Mouse (Mus musculus): ENCODE data around the gene Tigd2.
A peak's percentile ranks its signal among the peaks of the same experiment; 100 is the strongest.
"Not testable (repeated sequence)": the region's sequence is repeated elsewhere in the genome, so short reads cannot be mapped to it uniquely, and the experiment has no call there.

The Tigd2 gene

DNA sequence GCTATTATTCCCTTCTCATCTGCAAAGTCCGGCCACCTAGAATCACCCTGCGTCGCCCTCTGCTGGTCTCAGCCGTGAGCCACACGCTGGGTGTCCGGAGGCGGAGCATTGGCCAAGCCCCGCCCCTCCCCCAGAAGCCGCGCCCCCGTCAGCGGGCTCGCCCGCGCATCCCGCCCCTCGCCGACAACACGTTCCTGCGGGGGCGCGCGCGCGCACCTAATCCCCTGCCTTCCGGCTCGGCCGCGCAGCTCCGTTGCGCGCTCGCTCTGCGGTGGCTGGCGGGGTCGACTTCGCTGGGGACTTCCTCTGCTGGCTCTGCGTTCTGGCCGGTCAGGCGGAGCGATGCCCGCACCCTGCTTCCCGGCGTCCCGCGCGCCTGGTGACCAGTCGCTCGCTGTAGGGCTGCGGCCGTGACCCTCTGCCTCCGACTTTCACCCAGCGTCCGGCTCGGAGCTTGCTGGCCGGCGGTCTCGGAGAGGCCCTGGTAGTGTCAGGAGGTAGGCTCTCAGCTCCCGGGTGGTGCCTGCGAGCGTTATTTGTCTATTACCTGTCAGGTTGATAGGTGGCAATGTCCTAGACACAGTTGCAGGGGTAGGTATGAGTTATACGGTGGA, at the start of gene Tigd2:
Gene Tigd2, plus strand, starts transcription at position 186 of the 614 bp plus-strand sequence.
- DNase-seq (ENCODE audit: low spot score in 2 of 2): peak; percentile 87 to 97

DNA sequence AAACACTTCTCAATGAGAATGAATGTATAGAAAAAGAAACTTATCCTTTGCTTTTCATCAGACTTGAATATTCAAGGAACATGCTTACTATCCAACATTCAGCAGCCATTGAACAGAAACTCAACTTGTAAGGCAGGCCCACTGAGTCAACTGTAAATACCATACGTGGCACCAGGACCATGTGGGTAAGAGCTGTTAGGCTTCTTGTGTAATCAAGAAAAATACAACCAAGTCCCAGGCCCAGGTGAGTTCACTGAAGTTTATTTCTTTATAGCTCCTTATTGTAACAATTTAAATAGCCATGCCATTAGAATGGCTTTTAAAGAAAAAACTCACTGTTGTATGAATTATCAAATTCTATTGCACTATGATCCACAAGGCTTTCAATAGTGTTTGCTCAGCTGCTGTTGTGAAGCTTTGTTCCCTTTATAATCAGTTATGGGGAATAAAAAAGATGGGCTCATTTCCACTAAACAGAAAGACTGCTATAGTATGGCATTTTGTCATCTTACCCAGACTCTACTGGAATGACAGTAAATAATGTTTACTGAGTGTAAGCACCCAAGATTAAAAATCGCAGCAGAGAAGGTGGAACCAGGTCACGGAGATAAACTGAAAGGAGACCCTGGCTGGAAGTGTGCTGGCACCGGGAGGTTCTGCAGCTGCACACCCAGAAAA, 46.7 kb upstream of the Tigd2 start:
- DNase-seq (ENCODE audit: low spot score in 2 of 2): no peak

DNA sequence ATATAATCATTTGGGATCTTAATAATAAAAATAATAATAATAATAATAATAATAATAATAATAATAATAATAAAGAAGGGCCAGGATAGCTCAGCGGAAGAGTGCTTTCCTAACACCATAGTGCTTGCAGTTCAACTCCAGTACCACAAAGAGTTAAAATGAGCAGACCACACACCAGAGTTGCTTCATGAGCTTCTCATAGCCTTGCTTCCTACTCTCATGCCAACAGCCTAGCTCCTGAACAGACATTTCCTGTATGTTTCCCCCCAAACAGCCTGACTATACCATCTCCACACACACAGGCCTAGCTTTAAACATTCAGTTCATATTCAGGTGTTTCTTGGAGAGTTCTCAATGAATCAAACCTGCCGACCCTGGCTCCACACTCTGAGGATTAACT, 45.8 kb upstream of the Tigd2 start:
- DNase-seq (ENCODE audit: low spot score in 2 of 2): no peak

DNA sequence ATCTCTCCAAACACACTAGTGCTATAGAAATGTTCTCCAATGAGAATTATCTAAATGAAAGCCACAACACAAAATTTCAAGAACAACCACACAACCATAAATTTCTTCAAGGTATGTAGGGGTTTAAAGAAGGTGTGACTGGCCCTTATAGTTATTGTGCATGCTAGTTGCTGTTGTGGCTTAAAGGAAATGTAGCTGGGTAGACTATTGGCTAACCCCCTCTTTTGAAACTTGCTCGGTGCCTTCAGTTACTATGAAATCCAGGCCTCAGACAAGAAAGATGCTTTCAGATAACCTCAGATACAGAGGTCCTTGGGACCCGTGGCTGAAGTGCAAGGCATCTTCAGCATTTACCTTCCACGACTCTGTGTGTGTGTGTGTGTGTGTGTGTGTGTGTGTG, 45.3 kb upstream of the Tigd2 start:
- DNase-seq (ENCODE audit: low spot score in 2 of 2): no peak

DNA sequence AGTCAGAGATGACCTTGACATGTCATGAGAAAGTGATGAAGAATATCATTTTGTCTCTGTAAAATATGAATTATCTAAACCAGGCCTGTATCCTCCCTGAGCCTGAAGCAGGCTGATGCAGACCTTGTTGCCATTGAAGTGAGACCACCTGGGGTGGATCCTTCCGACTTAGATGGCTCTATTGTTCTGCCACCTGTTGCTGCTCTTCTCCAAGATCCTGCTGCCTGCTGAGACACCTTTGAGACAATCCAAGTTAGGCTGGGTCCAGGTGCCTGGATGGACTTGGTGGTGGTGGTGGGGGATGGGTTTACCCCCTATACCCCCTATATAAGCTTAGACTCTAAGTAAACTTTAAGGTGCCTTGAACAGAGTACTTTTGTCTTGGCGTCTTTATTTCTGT, 39.7 kb upstream of the Tigd2 start:
- DNase-seq (ENCODE audit: low spot score in 2 of 2): no peak

DNA sequence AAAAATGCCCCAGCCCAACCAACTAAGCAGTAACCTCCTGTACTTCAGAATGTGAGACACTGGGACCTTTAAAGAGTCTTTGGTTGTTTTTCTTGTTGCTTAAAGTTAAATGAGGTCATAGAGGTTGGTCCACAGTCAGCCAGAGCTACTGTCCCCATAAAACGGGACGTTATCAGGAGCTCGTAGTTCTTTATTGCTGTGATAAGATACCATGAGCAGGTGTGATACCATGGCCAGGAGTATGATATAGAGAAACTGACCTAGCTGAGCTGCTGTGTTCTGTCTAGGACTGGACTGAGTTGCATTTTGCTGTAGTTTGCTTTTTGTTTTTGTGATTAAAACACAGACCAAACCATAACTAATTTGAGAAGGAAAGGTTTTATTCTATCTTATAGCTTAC, 37.4 kb upstream of the Tigd2 start:
- DNase-seq (ENCODE audit: low spot score in 2 of 2): no peak

DNA sequence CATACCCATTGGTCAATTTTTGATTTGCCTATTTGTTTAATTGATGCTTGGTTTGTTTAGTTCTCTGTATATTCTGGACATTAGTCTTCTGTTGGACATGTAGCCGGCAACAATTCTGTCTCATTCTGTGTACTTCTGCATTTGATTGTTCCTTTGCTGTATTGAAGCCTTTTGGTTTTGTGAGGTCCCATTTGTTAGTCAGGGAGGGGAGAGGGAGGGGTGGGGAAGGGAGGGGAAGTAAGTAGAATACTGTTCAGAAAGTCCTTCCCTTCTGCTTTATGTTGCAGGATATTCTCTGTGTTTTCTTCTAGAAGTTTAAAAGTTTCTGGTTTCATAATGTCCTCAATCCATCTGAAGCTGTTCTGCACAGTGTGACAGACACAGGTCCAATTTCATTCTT, 34.7 kb upstream of the Tigd2 start:
- no peak for DNase-seq (ENCODE audit: low spot score in 2 of 2)

DNA sequence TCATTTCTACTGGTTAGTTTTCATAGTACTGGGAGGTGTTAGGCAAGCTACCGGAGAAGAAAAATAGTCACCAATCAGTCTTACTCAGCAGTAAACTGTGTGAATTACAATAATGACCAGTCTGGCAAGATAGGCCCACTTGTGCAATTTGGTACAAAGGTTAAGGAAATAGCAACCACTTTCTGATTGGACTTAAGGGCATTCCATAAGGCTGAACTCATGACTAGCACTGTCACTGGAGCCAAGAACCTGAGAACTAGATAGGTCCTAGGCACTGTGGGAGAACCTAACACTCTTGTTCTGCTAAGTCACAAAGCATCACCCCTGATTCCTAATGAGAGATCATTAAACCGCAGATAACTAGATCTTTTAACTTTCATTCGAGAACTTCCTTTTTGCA, 30.6 kb upstream of the Tigd2 start:
- DNase-seq (ENCODE audit: low spot score in 2 of 2): no peak

DNA sequence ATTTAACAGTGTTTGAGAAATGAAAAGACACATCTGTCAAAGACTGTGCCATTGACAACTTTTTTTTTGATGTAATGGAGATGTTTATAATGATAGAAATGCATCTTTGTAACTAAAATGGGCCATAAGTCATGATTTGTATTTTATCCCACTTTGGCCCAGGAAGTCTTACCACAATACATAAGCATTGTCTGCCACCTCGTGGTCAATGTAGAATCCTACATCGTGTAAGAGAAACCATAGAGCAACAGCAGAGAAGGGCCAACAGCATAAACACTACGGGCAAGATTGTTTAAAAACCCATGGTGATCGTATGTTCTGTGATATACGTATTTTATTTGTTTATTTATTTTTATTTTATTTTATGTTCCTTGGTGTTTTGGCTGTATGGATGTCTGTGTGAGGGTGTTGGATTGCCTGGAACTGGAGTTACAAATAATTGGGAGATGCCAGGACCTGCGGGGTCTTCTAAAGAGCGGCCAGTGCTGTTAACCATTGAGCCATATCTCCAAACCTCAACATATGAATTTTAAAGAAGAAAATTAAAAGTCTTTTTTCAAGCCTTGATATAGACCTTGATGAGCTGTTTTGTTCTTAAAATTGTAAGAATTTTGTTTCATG, 28.2 kb upstream of the Tigd2 start:
- DNase-seq (ENCODE audit: low spot score in 2 of 2): peak; percentile 16 to 57

DNA sequence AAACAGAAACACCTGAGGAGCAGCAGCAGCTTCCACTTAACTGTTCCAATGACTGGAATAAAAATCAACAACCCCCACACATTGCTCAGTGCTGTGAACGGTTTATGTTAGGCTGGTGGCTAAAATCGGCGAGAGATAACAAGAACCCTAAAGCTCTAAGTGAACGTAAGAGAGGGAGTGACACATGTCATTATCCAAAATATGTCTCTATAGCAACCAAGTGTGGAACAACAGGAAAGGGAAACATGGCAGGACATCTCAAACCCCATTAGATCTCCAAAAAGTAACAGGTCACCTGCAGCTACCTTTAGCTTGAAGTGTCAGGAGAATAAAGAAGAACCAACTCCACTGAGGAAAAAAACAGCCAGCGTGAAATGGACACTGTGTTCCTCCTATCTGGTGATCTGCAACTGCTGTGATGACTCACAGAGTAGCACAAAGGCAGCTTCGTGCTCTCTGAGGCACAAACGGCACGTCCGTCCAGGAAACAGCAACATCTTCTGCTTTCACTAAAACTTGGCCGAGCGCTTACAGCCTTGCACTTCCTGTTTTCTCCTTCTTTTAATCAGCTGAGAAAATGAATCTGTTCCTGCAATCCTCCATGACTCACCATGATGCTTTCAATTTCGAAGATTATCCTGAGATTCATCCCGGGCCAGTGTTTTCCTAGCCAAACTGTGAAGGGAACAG, 23.5 kb upstream of the Tigd2 start:
- no peak for DNase-seq (ENCODE audit: low spot score in 2 of 2)

DNA sequence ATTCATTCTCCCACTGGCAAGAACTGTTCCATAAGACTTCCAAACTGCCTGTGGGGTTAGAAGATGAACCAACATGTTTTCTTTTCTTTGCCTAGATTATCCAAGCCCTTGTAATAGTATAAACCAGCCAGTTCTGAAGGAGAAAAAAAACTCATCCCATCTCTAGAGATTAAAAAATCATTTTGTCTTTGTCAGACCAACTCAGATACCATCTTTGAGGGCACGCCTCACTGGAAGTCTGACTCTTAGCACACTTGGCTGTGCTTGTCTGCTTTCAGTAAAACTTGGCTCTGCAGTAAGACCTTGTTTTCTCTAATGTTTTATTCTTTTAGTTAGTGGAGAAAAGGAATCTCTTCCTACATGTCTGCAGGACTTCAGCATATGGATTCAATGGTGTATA, 18.7 kb upstream of the Tigd2 start:
- DNase-seq (ENCODE audit: low spot score in 2 of 2): no peak

DNA sequence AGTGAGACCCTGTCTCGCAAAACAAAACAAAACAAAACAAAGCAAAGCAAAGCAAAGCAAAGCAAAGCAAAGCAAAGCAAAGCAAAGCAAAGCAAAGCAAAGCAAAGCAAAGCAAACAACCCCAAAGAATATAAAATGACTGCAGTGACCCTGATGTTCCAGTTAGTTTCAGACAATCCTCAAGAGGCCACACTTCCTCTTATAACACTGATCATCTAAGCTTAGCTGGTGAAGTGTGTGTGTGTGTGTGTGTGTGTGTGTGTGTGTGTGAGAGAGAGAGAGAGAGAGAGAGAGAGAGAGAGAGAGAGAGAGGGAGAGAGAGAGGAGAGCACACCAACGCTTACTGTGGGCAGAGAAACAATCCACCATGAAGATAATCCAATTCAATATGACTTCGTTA, 14.2 kb upstream of the Tigd2 start:
- not testable (repeated sequence) for DNase-seq (ENCODE audit: low spot score in 2 of 2)

DNA sequence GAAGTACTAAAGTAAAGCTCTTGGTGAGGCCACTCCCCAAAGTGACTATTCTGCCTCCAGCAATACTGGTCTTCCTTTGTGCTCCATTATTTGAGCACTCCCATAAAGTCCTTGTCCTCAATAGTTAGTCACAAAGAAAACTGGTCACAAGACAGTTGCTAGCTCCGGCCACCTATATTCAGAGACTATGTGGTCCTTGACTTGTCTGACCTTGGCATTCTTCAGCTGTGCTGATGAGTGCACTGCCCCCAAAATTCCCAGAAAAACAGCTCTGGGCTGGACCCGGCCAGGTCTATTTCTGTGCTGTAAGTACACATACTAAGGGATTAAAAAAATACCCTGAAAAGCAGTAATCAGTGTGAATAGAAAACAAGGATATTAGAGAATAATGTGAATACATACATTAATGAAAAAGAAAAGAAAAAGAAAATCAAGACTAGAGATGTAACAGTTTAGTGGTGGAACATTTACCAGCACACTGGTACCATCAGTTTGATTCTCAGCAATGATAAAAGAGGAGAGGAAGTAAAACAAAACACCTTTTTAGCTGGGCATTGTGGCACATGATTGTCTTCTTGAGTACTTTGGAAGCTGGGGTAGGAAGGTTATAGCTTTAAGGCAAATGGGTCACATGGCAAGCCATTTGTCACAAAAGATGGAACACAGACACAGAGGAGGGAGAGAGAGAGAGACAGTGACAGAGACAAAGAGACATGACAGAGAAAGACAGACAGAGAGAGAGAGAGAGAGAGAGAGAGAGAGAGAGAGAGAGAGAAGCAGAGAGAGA, 12.6 kb upstream of the Tigd2 start:
- no peak for DNase-seq (ENCODE audit: low spot score in 2 of 2)

DNA sequence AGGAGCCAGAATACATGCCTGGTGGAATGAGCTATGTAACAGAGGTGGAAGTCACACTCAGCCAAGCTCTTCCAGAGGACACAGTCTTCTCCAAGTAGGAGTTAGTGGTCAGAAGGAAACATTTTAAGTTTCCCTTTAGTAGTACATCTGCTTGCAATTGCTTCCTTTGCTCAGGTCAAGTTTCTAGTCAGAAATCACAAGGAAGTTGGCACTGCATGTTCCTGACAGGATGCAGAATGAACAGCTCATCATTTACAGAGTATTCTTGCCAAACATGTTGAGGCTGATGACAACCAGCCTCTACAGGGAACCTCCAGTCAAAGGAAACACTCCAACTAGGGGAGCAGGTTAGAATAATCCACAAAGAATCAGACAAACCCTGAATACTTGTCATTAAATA, 11.9 kb upstream of the Tigd2 start:
- DNase-seq (ENCODE audit: low spot score in 2 of 2): no peak

DNA sequence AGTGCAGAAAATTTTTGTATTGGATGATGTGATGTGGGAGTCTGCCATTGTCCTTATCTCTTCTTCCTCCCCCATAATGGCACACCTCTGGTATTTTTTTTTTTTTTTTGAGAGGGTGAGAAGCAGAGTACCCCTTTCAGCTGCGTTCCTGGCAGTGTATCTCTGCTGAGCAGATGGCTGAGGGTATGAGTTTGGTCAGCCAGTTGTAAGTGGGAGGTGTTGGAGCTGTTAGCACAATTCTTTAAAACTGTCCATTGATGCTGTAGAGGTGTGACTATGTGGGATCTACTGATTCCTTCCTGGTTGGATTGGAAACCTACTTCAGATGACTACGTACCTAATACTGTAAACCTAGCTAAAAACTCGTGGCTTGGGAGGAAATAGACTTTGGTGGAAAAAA, 10.3 kb upstream of the Tigd2 start:
- no peak for DNase-seq (ENCODE audit: low spot score in 2 of 2)

DNA sequence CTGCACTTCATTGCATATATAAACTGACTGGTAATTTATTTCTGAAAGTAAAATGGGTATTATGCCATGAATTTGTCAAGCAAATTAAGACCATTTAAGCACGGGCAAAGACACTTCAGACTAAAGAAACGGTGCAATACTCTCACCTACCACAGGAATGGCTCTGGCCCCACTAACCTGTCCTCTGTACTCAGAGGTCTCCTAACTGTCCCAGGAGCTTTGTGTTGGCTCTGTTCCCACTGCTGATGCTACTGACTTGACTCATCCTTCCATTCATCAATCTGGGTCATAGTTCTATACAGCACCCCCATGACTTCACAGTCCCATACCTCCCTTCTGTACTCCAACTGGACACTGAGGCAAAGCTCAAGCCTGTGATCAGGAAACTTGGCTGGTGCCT, 9.6 kb upstream of the Tigd2 start:
- no peak for DNase-seq (ENCODE audit: low spot score in 2 of 2)

DNA sequence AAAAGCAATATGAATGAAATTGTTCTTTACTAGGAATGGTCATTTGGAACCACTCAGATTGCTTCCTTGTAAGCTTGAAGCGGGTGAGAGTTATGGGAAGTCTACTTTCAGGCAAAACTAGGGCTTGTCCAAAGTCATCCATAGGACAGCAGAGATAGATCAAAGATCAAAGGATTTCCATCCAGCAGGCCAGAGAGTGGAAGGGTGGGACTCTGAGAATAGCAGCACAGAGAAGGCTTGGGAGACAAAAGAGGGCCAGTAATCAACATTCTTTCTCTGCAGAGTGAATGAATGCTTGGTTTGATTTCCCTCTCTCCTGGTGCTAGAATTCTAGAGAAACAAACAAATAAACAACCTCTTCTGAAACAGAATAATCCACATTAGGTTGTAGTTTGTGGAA, 1.1 kb upstream of the Tigd2 start:
- DNase-seq (ENCODE audit: low spot score in 2 of 2): no peak

DNA sequence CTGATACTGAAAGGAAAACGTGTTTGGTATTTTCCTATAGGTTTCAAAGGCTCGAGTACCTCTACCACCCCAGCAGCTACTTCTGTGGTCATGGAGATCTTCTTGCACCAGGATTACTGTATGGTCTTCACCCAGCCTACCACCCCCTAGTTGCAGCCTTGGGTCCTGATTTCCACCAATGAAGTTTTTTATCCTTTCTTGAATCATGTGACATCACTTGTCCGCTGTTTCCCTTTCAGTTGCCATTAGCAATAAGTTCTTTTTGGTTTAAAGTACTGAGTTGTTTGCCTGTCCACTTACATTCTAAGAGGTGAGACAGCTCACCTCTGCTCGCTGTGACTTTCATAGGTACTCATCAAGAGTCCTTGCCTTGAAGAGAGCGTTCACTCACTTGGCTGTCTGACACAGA, 633 bp downstream of the Tigd2 start:
- DNase-seq (ENCODE audit: low spot score in 2 of 2): peak in 1 of 2 experiments; percentile 23

DNA sequence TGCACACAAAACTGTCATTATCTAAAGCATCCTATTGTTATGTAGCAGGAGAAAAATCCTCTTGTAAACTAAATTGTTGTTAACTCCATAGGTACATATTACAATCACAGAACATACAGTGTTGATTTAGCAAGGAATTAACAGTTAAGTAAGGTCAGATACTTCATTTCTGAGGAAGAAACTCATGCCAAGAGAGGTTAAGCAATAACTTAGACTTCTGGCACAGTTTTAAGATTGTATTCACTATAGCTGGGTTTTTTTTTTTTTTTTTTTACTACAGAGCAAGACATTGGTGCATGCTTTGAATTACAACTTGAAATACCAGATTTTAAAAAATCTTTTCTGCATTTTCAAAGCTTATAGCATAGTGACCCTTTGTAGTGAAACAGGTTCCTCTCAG, 24.5 kb downstream of the Tigd2 start:
- DNase-seq (ENCODE audit: low spot score in 2 of 2): no peak

DNA sequence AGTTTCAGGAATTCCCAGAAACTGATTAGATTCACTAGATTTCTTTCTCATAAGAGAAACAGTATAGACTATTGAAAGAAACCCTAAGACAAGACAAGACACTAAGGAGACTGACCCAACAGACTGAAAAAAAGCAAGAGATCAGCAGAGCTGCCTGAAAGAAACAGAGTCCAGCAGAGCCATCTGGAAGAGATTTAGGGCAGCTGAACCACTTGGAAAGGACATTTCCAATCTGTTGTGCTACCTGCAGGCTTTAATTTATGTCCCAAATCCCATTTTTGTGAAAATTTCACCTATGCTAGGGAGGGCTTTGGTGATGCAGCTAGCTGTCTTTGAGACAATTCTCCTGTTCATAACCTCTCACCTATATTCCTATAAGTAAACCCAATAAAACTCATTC, 25.0 kb downstream of the Tigd2 start:
- no peak for DNase-seq (ENCODE audit: low spot score in 2 of 2)

DNA sequence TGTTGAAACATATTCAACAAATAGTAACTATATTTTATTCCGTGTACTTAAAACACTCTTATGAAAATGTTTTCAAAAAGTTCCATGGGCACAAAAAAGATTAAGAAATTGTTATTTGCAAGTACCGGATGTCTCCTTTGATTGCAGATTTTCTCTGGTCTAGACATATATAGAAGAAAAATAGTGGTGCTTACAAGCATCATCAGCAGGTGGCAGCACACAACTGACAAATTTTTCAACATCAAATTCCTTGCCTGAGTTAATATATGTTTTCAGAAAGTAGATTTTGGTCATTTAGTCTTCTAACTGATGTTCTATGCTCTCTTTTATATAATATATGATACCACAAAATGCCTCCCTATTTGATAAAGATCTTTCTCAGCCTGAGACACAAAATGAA, 41.0 kb downstream of the Tigd2 start:
- DNase-seq (ENCODE audit: low spot score in 2 of 2): peak in 1 of 2 experiments; percentile 34

DNA sequence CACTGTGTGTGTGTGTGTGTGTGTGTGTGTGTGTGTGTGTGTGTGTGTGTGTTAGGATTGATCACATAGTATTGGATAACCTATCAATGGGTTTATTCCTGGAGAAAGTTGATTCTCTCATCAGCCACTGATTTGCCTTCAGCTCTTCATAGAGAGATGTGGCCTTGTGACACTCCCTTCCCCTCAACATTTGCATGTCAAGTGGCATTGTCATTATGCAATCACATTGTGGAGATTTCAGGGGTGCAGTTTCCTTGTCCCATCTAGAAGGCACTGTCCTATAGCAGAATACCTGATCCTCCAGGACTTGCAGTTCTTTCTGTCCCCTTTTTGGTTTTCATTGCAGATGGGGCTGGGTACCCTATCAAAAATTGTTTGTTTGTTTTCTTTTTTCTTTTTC, 41.9 kb downstream of the Tigd2 start:
- no peak for DNase-seq (ENCODE audit: low spot score in 2 of 2)

All from thymus, postnatal 10 days (tissue).